Mouse (Mus musculus) lung, adult 2 months (tissue): ENCODE measurements at regions not wholly inside any gene's neighbourhood (a gene's known extent, or its start where the extent isn't known, plus 50 kb on each side); places are given as distances from the start of the nearest gene placed in this dataset.

ENCODE experiments used
- CTCF ChIP-seq: fragments of 200-500 bp; IDR thresholded peaks from 2 replicates; pipeline ENCODE4 v1.5.1; 2011; ENCODE audit warnings: mild to moderate bottlenecking, low read length, control low read depth; ENCODE audit not compliant: insufficient read depth
- POLR2A ChIP-seq: fragments of 200-500 bp; IDR thresholded peaks from 2 replicates; pipeline ENCODE4 v1.6.1; 2011; ENCODE audit warnings: low read depth, mild to moderate bottlenecking, control low read depth, low read length, borderline replicate concordance; ENCODE audit errors: extremely low read depth

GRCm38 (mm10) chr16:9085133-9085532 is 255.2 kb downstream of the 1810013L24Rik start:
- no peak for TF ChIP-seq POLR2A
- no peak for TF ChIP-seq CTCF
